Mouse (Mus musculus): ENCODE data around the gene Lama1. TPM values are rescaled to one million over a fixed set of nuclear protein-coding genes. Genes with fewer than 3 reads are reported as not detected.

Lama1 gene
- polyA plus RNA-seq, 1 experiment: 0.28 TPM

DNA sequence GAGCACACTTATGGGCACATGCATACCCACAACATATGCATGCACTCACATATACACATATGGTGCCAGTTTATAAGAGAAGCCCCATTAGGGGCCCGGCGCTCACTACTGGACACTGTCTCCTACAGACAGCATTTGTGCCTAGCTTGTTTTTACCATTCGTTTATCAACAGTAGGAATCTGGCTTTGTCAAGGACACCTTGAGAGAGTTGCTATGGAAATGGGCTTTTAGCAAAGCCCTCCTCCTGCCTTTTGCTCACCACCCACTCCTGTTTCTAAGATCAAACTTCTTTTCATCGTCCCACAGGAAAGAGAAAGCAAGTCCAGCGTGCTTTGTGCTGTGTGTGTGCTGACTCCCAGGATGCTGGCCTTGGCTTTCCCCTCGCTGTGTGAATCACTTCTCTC is 13.3 kb downstream of the Lama1 start:
- TF ChIP-seq POLR2A (IDR thresholded peaks at IDR 0.05; ENCODE audit: control insufficient read depth, extremely low read depth, insufficient read depth, low read length, poor library complexity) (no peak), CTCF (IDR thresholded peaks at IDR 0.05; ENCODE audit: borderline replicate concordance, control insufficient read depth, extremely low read depth, insufficient read depth, low read length, poor library complexity) (no peak)
- WGBS: 81% methylated on average over 6 of the region's 6 CpGs
- no peak for DNase-seq
- Histone ChIP-seq H3K36me3 (ENCODE audit: control insufficient read depth, insufficient read depth, low read length) (no peaks in the 10 kb centered on the region), H3K27ac (ENCODE audit: control insufficient read depth, insufficient read depth, low read length) (no peak overlapping the region), H3K4me3 (ENCODE audit: control insufficient read depth, insufficient read depth, low read length) (no peak overlapping the region), H3K27me3 (ENCODE audit: control insufficient read depth, insufficient read depth, low read length) (no peaks in the 10 kb centered on the region), H3K4me1 (replicated peaks; ENCODE audit: control insufficient read depth, insufficient read depth, low read length) (no peaks in the 10 kb centered on the region)

DNA sequence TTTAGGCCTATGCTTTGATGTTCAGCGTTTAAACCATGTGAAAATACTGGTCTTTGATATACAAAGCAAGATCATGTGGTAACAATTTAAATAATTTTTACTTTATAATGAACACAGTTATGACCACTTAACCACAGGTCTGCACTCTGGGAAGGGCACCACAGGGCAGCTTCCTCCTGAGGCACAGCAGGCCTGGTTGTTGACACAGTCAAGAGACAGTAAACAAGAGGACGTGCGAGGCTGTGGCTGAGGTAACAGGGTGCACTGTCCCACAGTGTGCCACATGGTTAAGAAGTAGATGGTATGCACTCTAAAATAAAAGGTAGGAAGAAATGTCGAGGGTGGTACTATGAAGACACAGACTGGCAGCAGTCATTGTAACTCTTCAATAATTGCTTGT is 14.3 kb downstream of the Lama1 start:
- Histone ChIP-seq H3K27me3 (ENCODE audit: control insufficient read depth, insufficient read depth, low read length) (no peaks in the 10 kb centered on the region), H3K36me3 (ENCODE audit: control insufficient read depth, insufficient read depth, low read length) (no peaks in the 10 kb centered on the region), H3K27ac (ENCODE audit: control insufficient read depth, insufficient read depth, low read length) (no peak overlapping the region), H3K4me3 (ENCODE audit: control insufficient read depth, insufficient read depth, low read length) (no peak overlapping the region), H3K4me1 (replicated peaks; ENCODE audit: control insufficient read depth, insufficient read depth, low read length) (no peaks in the 10 kb centered on the region)
- TF ChIP-seq POLR2A (IDR thresholded peaks at IDR 0.05; ENCODE audit: control insufficient read depth, extremely low read depth, insufficient read depth, low read length, poor library complexity) (no peak), CTCF (IDR thresholded peaks at IDR 0.05; ENCODE audit: borderline replicate concordance, control insufficient read depth, extremely low read depth, insufficient read depth, low read length, poor library complexity) (no peak)
- no peak for DNase-seq
- 68% methylated on average over 4 of the region's 4 CpGs for WGBS

DNA sequence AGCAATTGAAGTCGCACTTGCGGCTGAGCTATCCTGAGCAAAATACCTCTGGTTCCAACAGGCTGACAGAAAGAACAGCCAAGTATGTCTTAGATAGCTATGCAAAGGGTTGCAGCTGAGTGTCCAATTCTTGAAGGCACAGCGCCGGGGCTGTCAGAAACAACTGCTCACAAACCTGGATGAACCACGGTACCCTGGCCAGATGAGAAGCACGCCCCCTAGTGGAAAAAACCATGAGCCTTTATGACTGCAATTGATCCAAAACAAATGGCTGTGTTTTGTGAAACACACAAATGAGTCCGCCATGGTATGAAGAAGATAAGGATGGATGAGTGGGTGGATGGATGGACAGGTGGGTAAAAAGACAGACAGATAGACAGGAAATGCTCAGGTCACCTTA is 15.9 kb downstream of the Lama1 start:
- H3K27ac ChIP-seq (ENCODE audit: control insufficient read depth, insufficient read depth, low read length): no peak overlapping the region
- TF ChIP-seq CTCF (IDR thresholded peaks at IDR 0.05; ENCODE audit: borderline replicate concordance, control insufficient read depth, extremely low read depth, insufficient read depth, low read length, poor library complexity) (no peak), POLR2A (IDR thresholded peaks at IDR 0.05; ENCODE audit: control insufficient read depth, extremely low read depth, insufficient read depth, low read length, poor library complexity) (no peak)
- H3K4me1 ChIP-seq (replicated peaks; ENCODE audit: control insufficient read depth, insufficient read depth, low read length): no peaks in the 10 kb centered on the region
- no peak for DNase-seq
- no peak overlapping the region for H3K4me3 ChIP-seq (ENCODE audit: control insufficient read depth, insufficient read depth, low read length)
- WGBS: 76% methylated on average over 7 of the region's 7 CpGs
- no peaks in the 10 kb centered on the region for H3K36me3 ChIP-seq (ENCODE audit: control insufficient read depth, insufficient read depth, low read length)
- no peaks in the 10 kb centered on the region for H3K27me3 ChIP-seq (ENCODE audit: control insufficient read depth, insufficient read depth, low read length)

DNA sequence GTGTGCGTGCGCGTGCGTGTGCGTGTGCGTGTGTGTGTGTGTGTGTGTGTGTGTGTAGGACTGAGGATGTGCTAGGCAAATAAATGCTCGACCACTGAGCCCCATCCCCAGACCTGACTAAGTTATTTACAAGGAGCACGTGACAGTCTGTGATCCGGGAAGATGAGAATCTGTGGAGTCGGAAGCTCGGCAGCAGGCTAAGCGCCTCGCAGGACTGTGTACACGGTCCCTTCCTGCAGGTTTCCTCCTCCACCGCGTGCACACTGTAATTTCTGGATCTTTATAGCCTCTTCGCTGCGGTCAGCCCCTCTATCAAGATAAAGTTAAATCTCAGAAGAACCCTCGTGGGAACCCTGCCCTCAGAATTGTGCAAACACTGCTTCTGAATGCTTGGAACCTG is 18.4 kb downstream of the Lama1 start:
- Histone ChIP-seq H3K27me3 (ENCODE audit: control insufficient read depth, insufficient read depth, low read length) (no peaks in the 10 kb centered on the region), H3K36me3 (ENCODE audit: control insufficient read depth, insufficient read depth, low read length) (no peaks in the 10 kb centered on the region), H3K4me1 (replicated peaks; ENCODE audit: control insufficient read depth, insufficient read depth, low read length) (no peaks in the 10 kb centered on the region), H3K4me3 (ENCODE audit: control insufficient read depth, insufficient read depth, low read length) (no peak overlapping the region), H3K27ac (ENCODE audit: control insufficient read depth, insufficient read depth, low read length) (no peak overlapping the region)
- WGBS: 90% methylated on average over 19 of the region's 19 CpGs
- TF ChIP-seq CTCF (IDR thresholded peaks at IDR 0.05; ENCODE audit: borderline replicate concordance, control insufficient read depth, extremely low read depth, insufficient read depth, low read length, poor library complexity) (no peak), POLR2A (IDR thresholded peaks at IDR 0.05; ENCODE audit: control insufficient read depth, extremely low read depth, insufficient read depth, low read length, poor library complexity) (no peak)
- no peak for DNase-seq

DNA sequence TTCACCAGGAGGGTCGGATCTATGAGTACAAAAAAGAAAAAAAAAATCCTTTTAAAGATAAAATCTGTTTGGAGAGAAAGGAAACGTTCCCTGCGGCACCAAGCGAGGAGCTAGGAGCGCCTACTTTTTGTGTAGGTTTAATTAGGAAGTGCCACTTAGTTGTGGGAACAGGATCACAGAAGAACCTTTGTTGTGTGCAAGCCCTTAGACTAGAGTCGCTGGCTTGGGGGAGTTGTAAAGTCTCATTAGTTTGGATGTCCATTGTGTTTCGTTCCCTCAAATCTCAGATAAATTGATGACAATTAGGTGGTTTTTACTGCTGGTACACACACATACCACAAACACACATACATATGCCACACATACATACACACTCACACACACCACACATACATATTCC is 25.0 kb downstream of the Lama1 start:
- whole genome bisulfite sequencing: 82% methylated on average over 7 of the region's 7 CpGs
- no peak for TF ChIP-seq POLR2A (IDR thresholded peaks at IDR 0.05; ENCODE audit: control insufficient read depth, extremely low read depth, insufficient read depth, low read length, poor library complexity)
- TF ChIP-seq CTCF (IDR thresholded peaks at IDR 0.05; ENCODE audit: borderline replicate concordance, control insufficient read depth, extremely low read depth, insufficient read depth, low read length, poor library complexity): no peak
- Histone ChIP-seq H3K27ac (ENCODE audit: control insufficient read depth, insufficient read depth, low read length) (no peak overlapping the region), H3K4me1 (replicated peaks; ENCODE audit: control insufficient read depth, insufficient read depth, low read length) (no peaks in the 10 kb centered on the region), H3K4me3 (ENCODE audit: control insufficient read depth, insufficient read depth, low read length) (no peak overlapping the region), H3K36me3 (ENCODE audit: control insufficient read depth, insufficient read depth, low read length) (no peaks in the 10 kb centered on the region), H3K27me3 (ENCODE audit: control insufficient read depth, insufficient read depth, low read length) (no peaks in the 10 kb centered on the region)
- no peak for DNase-seq

DNA sequence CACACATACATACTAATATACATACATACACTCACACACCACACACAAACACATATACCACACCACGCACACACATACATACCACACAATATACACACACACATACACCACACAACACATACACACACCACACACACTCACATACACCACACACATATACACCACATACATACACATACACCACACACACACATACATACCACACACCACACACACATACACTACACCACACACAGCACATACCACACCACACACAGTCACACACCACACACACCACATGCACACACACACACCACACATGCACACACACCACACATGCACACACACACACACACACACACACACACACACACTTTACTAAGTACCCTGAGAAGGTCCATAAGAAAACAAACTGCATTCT is 25.5 kb downstream of the Lama1 start:
- WGBS: 94% methylated on average over 1 of the region's 1 CpGs
- TF ChIP-seq POLR2A (IDR thresholded peaks at IDR 0.05; ENCODE audit: control insufficient read depth, extremely low read depth, insufficient read depth, low read length, poor library complexity): no peak
- no peak for TF ChIP-seq CTCF (IDR thresholded peaks at IDR 0.05; ENCODE audit: borderline replicate concordance, control insufficient read depth, extremely low read depth, insufficient read depth, low read length, poor library complexity)
- H3K27ac ChIP-seq (ENCODE audit: control insufficient read depth, insufficient read depth, low read length): no peak overlapping the region
- DNase-seq: no peak
- H3K4me3 ChIP-seq (ENCODE audit: control insufficient read depth, insufficient read depth, low read length): no peak overlapping the region
- H3K27me3 ChIP-seq (ENCODE audit: control insufficient read depth, insufficient read depth, low read length): no peaks in the 10 kb centered on the region
- H3K4me1 ChIP-seq (replicated peaks; ENCODE audit: control insufficient read depth, insufficient read depth, low read length): no peaks in the 10 kb centered on the region
- H3K36me3 ChIP-seq (ENCODE audit: control insufficient read depth, insufficient read depth, low read length): no peaks in the 10 kb centered on the region

Measured in thymus, adult 2 months (tissue).